Mouse (Mus musculus): ENCODE data around the gene Ptprg. TPM values are rescaled to one million over a fixed set of nuclear protein-coding genes. Genes with fewer than 3 reads are reported as not detected.
"Not testable (repeated sequence)": the region's sequence is repeated elsewhere in the genome, so short reads cannot be mapped to it uniquely, and the experiment has no call there.

Ptprg gene
- polyA plus RNA-seq, 1 experiment from 2014 or later = 45.4 TPM

DNA sequence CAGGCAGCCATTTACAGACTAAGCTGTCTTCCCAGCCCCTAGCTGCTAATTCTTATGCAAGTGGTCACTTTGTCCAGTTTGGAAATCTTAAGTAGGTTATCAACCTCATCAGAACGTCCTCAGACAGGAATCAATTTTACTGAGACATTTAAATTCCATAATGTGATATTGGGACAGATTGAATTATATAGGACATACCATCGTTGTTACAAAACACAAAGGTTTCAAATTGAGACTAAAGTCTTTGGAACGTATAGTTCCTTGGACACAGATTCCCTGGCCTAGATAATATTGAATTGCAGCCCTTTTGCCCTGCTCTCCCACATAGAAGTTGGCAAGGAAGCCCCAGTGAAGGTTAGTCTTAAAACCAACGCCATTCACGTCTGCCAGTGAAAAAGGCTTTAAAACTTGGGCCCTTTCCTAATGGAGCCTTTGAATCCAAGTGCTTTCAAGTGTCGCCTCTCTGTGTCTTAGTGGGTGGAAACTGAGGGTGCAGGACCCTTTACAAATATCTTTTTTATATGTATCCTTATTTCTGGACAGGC, 222.7 kb downstream of the Ptprg start:
- Histone ChIP-seq H3K36me3 (no peaks in the 10 kb centered on the region), H3K4me3 (replicated peaks) (no peak overlapping the region), H3K9ac (replicated peaks) (no peak overlapping the region), H3K4me1 (replicated peaks) (peaks cover 45% of the 10 kb centered on the region), H3K9me3 (no peaks in the 10 kb centered on the region), H3K4me2 (replicated peaks) (no peak overlapping the region), H3K27ac (peak overlapping the region; percentile 71; the same call in 1 of the 2 replicates), H3K27me3 (no peaks in the 10 kb centered on the region)
- ATAC-seq = no peak
- WGBS = 63% methylated on average over 6 of the region's 6 CpGs

DNA sequence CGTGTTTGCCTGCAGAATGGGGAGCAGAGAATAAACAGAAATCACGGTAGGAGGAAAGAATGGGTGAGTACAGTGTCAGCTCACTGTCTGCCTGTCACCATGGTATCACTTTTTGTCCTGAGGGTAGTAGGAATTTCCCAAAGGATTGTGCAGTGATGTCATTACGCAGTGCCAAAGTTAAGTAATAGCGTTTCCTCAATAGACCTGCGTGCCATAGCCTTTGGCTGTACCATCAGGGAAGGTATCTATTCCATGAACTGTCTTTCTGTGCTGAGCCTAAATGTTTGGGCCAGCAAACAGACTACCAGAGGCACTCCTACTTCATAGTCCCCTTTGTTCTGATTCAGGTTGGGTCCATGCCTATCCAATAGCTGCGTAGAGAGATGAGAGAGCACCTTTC, 223.2 kb downstream of the Ptprg start:
- Histone ChIP-seq H3K36me3 (no peaks in the 10 kb centered on the region), H3K9me3 (no peaks in the 10 kb centered on the region), H3K27me3 (no peaks in the 10 kb centered on the region), H3K4me3 (replicated peaks) (no peak overlapping the region), H3K4me2 (replicated peaks) (no peak overlapping the region), H3K9ac (replicated peaks) (no peak overlapping the region), H3K27ac (no peak overlapping the region), H3K4me1 (replicated peaks) (peaks cover 45% of the 10 kb centered on the region)
- WGBS = 83% methylated on average over 6 of the region's 6 CpGs
- no peak for ATAC-seq

DNA sequence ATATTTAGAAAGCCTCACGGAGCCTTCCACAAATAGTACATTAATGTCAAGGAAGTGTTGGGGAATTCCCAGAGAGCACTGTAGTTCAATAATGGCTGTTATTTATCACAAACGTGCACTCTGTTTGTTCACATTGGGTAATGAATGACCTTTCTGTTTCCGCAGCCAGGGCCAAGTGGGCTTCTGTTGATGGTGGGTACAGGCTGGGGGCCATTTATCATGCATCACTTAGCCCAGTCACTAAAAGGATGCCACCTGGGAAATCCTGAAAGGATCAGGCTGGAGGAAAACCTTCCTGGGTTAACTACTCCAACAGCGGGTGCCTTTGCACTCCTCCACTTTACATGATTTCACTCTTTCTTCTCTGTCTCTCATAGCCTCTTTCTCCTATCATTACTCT, 237.9 kb downstream of the Ptprg start:
- Histone ChIP-seq H3K27me3 (no peaks in the 10 kb centered on the region), H3K36me3 (no peaks in the 10 kb centered on the region), H3K9ac (replicated peaks) (no peak overlapping the region), H3K9me3 (no peaks in the 10 kb centered on the region), H3K4me1 (replicated peaks) (no peaks in the 10 kb centered on the region), H3K4me2 (replicated peaks) (no peak overlapping the region), H3K27ac (no peak overlapping the region), H3K4me3 (replicated peaks) (no peak overlapping the region)
- 79% methylated on average over 4 of the region's 4 CpGs for WGBS
- ATAC-seq = no peak

DNA sequence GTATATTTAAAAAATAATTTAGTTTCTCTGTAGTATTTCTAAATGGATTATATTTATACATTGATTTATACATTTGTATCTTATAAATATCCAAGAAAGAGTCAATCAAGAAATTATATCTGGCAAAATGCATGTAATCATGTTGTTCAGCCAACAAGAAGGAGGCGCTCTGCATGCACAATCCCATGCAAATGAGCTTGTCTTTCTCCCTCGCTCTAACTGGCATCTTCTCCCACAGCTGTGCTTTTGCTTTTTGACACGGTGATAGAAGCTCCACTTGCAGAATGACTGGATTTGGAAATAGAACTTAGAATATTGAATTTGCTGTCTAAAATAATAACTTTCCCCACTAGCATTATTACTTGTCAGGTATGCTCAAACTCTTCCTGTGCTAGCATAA, 240.5 kb downstream of the Ptprg start:
- no peak overlapping the region for H3K27ac ChIP-seq
- H3K4me3 ChIP-seq (replicated peaks) = no peak overlapping the region
- no peak for ATAC-seq
- H3K9me3 ChIP-seq = no peaks in the 10 kb centered on the region
- no peaks in the 10 kb centered on the region for H3K36me3 ChIP-seq
- 67% methylated on average over 3 of the region's 3 CpGs for WGBS
- H3K4me2 ChIP-seq (replicated peaks) = no peak overlapping the region
- no peak overlapping the region for H3K9ac ChIP-seq (replicated peaks)
- no peaks in the 10 kb centered on the region for H3K27me3 ChIP-seq
- no peaks in the 10 kb centered on the region for H3K4me1 ChIP-seq (replicated peaks)

DNA sequence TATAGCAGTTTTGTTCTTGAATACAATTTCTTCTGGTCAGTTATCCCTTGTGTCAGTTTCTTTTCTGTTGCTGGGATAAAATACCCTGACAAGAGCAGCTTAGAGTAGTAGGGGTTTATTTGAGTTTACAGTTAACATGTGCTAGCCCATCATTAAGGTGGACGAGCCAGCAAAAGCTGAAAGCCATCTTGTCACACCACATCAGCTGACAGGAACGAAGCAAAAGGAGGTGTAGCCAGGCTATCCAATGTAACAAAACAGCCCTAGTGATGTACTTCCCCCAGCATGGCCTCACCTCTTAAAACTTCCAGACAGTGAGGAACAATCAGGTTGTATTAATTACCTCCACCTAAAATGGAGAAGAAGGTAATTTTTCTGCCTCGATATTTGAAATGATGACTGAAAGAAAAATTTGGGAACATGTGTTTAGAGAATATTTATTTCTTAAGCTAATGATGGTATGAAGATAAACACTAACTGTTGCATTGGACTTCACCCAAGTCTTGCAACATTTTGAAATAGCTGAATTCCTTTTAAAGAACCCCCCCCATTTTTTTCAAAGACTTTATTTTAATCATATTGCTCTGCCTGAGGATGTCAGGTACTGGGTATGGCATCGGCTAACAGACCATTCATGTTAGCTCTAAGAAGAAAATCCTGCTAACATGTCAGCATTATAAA, 249.2 kb downstream of the Ptprg start:
- WGBS = 86% methylated on average over 4 of the region's 4 CpGs
- Histone ChIP-seq H3K9ac (replicated peaks) (no peak overlapping the region), H3K27me3 (no peaks in the 10 kb centered on the region), H3K4me3 (replicated peaks) (no peak overlapping the region), H3K36me3 (no peaks in the 10 kb centered on the region), H3K4me2 (replicated peaks) (no peak overlapping the region), H3K9me3 (no peaks in the 10 kb centered on the region), H3K4me1 (replicated peaks) (0 out of 2 replicates have a peak, but pooled peaks cover 2% of the 10 kb centered on the region), H3K27ac (no peak overlapping the region)
- no peak for ATAC-seq

DNA sequence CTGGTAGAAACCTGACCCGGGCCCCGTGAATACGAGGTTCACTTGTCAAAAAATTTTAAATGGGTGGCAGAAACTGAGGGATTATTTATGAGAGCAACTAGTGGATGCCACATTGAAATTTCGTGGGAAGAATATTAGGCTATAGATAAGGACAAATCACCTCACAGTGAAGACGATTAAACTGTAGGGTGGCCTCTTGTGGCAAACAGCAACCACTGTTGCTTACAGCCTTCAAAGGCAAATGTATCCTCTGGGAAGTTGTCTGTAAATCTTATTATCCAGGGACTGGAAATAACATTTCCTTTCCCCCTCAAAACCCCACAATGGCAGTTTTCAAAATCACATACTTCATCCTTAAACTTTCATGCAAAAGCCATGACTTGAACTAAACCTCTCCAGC, 253.3 kb downstream of the Ptprg start:
- Histone ChIP-seq H3K4me2 (replicated peaks) (no peak overlapping the region), H3K4me1 (replicated peaks) (peaks cover 10% of the 10 kb centered on the region; the same call in 1 of the 2 replicates), H3K36me3 (no peaks in the 10 kb centered on the region), H3K27ac (no peak overlapping the region), H3K9me3 (no peaks in the 10 kb centered on the region), H3K9ac (replicated peaks) (no peak overlapping the region), H3K27me3 (no peaks in the 10 kb centered on the region), H3K4me3 (replicated peaks) (no peak overlapping the region)
- 66% methylated on average over 5 of the region's 5 CpGs for WGBS
- no peak for ATAC-seq

DNA sequence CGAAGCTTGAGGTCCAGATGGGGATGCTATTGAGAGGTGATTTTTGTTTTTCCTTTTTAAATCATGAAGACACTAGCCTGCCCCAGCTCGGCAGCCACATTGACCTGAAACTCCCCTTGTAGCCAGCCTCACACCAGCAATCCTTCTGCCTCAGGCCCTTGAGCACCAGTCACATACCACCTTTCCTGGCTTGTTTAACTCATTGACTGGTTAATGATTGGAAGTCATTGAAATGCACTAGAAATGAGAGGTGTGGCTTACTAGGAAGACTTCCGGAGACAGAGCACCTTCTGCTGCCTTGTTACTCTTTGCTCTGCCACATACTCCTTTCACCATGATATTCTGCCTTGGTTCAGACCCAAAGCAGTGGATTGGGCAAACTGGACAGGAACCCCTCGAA, 254.1 kb downstream of the Ptprg start:
- H3K9me3 ChIP-seq = no peaks in the 10 kb centered on the region
- 85% methylated on average over 4 of the region's 4 CpGs for WGBS

DNA sequence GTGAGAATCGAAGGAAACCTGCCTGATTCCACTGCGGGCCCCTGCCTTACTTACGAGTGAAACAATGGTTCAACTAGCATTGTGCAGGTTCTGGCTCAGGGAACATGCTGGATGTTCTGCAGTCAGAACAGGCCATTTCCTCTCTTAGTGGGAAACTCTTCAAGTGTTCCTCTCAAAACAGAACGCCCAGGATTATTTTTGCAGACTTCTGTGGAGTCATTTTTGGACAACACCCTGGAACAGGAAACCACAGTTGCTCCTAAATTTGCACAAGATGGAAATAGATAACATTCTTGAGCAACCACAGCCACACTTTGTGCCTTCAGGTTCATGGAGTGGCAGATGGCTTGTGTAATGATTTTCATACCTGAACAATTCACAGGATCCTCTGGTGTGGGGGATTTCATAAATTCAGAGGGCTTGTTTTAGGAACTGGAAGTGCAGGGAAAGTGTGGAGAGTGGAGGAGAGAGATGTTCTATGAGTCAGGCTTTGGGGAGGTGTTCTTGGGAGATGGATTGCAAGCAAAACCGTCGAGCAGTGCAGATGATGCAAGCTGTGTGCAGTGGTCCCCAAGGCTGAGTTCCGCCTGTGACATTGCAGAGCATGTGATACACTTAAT, 257.9 kb downstream of the Ptprg start:
- no peaks in the 10 kb centered on the region for H3K9me3 ChIP-seq
- peaks cover 10% of the 10 kb centered on the region; the same call in 1 of the 2 replicates for H3K4me1 ChIP-seq (replicated peaks)
- no peak overlapping the region for H3K27ac ChIP-seq
- WGBS = 82% methylated on average over 7 of the region's 7 CpGs
- no peak for ATAC-seq
- H3K36me3 ChIP-seq = no peaks in the 10 kb centered on the region
- no peak overlapping the region for H3K9ac ChIP-seq (replicated peaks)
- no peaks in the 10 kb centered on the region for H3K27me3 ChIP-seq
- no peak overlapping the region for H3K4me2 ChIP-seq (replicated peaks)
- H3K4me3 ChIP-seq (replicated peaks) = no peak overlapping the region

More for the DNA sequence above, 254.1 kb downstream of the Ptprg start:
- H3K4me1 ChIP-seq (replicated peaks) = peaks cover 10% of the 10 kb centered on the region; the same call in 1 of the 2 replicates
- no peaks in the 10 kb centered on the region for H3K27me3 ChIP-seq
- H3K9ac ChIP-seq (replicated peaks) = no peak overlapping the region
- H3K4me2 ChIP-seq (replicated peaks) = no peak overlapping the region
- H3K27ac ChIP-seq = no peak overlapping the region
- ATAC-seq = no peak
- H3K4me3 ChIP-seq (replicated peaks) = no peak overlapping the region
- H3K36me3 ChIP-seq = no peaks in the 10 kb centered on the region

DNA sequence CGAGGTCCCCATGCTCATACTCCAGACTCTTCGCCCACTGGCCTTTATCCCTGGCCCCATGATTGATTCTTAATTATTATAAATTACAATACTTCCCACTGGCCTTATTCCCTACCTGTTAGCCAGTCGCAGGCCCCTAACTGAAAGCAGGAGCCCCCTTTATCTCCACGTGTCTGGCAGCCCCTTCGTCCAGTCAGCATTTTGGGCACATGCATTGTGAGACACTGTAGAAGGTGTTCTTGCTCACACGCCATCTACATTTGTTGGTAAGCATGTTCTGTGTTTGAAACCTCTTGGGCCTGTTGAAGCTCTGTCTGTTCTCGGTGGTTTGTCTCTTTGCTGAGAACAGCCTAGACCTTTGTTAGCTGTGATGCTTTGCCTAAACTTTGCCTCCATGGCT, 259.0 kb downstream of the Ptprg start:
- no peaks in the 10 kb centered on the region for H3K27me3 ChIP-seq
- WGBS = 95% methylated on average over 7 of the region's 7 CpGs

DNA sequence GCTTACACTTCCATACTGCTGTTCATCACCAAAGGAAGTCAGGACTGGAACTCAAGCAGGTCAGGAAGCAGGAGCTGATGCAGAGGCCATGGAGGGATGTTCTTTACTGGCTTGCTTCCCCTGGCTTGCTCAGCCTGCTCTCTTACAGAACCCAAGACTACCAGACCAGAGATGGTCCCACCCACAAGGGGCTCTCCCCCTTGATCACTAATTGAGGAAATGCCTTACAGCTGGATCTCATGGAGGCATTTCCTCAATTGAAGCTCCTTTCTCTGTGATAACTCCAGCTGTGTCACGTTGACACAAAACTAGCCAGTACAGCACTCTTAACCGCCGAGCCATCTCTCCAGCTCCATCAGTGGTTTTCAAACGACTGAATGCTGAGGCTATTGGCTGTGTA, 261.5 kb downstream of the Ptprg start:
- H3K4me2 ChIP-seq (replicated peaks); H3K4me1 ChIP-seq (replicated peaks); H3K27ac ChIP-seq; H3K27me3 ChIP-seq; ATAC-seq; H3K9me3 ChIP-seq; H3K4me3 ChIP-seq (replicated peaks); H3K9ac ChIP-seq (replicated peaks); H3K36me3 ChIP-seq: not testable (repeated sequence)
- WGBS = 85% methylated on average over 4 of the region's 4 CpGs

More for the DNA sequence above, 259.0 kb downstream of the Ptprg start:
- no peak overlapping the region for H3K27ac ChIP-seq
- no peak overlapping the region for H3K4me3 ChIP-seq (replicated peaks)
- peaks cover 10% of the 10 kb centered on the region; the same call in 1 of the 2 replicates for H3K4me1 ChIP-seq (replicated peaks)
- H3K36me3 ChIP-seq = no peaks in the 10 kb centered on the region
- no peak overlapping the region for H3K4me2 ChIP-seq (replicated peaks)
- no peaks in the 10 kb centered on the region for H3K9me3 ChIP-seq
- H3K9ac ChIP-seq (replicated peaks) = no peak overlapping the region
- ATAC-seq = no peak

DNA sequence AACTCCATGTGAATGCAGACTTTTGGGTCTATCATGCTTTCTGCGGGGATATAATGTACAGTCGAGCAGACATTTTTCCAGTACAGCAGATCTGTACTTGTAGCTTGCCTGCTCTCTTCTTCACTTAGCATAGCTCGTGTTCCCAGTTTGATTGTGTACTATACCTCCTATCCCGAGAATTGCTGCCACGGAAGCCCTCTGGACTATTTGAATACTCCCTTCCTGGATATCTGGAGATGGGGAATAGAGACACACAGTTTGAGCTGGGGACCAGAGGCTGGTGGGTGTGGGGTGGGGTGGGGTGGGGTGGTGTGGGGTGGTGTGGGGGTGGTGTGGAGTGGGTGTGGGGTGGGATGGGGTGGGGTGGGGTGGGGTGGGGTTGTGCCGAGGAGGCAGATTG, 263.9 kb downstream of the Ptprg start:
- Histone ChIP-seq H3K27ac (no peak overlapping the region), H3K9me3 (no peaks in the 10 kb centered on the region), H3K4me1 (replicated peaks) (peaks cover 9% of the 10 kb centered on the region), H3K4me2 (replicated peaks) (no peak overlapping the region), H3K27me3 (no peaks in the 10 kb centered on the region), H3K36me3 (no peaks in the 10 kb centered on the region), H3K9ac (replicated peaks) (no peak overlapping the region), H3K4me3 (replicated peaks) (no peak overlapping the region)
- 83% methylated on average over 6 of the region's 6 CpGs for WGBS
- no peak for ATAC-seq

DNA sequence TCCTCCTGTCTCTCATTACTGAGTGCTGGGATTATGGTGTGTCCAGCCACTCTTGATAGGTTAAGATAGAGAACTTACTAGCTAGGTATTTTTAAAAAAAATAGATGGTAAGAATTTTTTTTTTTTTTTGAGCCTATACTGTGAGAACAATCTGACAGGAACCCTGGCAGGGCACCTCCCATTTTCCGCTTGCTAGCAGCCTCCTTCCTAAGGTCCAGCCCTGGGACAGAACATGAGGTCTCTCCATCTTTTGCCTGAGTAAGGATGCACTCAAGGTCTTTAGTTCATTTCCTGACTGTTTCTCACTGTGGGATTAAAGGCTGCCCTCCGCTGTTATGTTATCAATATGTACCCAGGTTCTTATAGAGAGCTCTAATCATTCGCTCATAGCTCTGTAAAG, 264.7 kb downstream of the Ptprg start:
- Histone ChIP-seq H3K9me3 (no peaks in the 10 kb centered on the region), H3K4me1 (replicated peaks) (peaks cover 16% of the 10 kb centered on the region), H3K4me2 (replicated peaks) (no peak overlapping the region), H3K9ac (replicated peaks) (no peak overlapping the region), H3K27ac (no peak overlapping the region), H3K27me3 (no peaks in the 10 kb centered on the region), H3K4me3 (replicated peaks) (no peak overlapping the region), H3K36me3 (no peaks in the 10 kb centered on the region)
- ATAC-seq = no peak
- 80% methylated on average over 3 of the region's 3 CpGs for WGBS
